Mouse (Mus musculus): ENCODE data around the gene Bdnf. TPM values are rescaled to one million over a fixed set of nuclear protein-coding genes. Genes with fewer than 3 reads are reported as not detected.
A peak's percentile ranks its signal among the peaks of the same experiment; 100 is the strongest.

Bdnf gene
- polyA plus RNA-seq, 1 experiment from 2014 or later = 0.16 TPM

DNA sequence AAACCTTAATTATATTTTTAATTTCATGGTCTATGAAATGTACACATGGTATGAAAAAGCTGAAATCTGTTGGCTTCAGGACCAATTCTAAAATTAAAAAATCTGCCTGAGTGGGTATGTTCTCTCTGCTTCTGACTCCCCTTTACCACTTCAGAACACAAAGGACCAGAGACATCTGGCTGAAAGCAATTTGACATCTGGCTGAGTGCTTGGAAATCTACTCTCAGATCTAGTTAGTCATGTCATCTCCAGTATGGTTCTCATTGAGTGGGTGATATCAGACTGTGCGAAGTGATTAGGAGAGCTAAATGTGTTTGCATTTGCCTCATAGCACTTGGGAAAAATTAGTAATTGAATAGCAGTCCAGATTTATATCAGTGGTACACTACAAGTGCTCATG lies 36.5 kb downstream of the Bdnf start:
- H3K36me3 ChIP-seq = no peaks in the 10 kb centered on the region
- H3K4me3 ChIP-seq (replicated peaks) = no peak overlapping the region
- no peak for DNase-seq
- H3K27ac ChIP-seq = no peak overlapping the region
- ATAC-seq (ENCODE audit: low read depth) = no peak
- H3K4me1 ChIP-seq (replicated peaks) = no peaks in the 10 kb centered on the region
- WGBS (ENCODE audit: insufficient replicate concordance) = 62% methylated on average over 1 of the region's 1 CpGs
- no peaks in the 10 kb centered on the region for H3K27me3 ChIP-seq
- no peak overlapping the region for H3K4me2 ChIP-seq
- H3K9me3 ChIP-seq (replicated peaks) = no peaks in the 10 kb centered on the region
- H3K9ac ChIP-seq = no peak overlapping the region

- no peaks in the 10 kb centered on the region for H3K4me1 ChIP-seq (replicated peaks)
- no peak overlapping the region for H3K4me3 ChIP-seq (replicated peaks)
- DNase-seq = no peak
- ATAC-seq (ENCODE audit: low read depth) = no peak
- no peak overlapping the region for H3K27ac ChIP-seq
- no peaks in the 10 kb centered on the region for H3K9me3 ChIP-seq (replicated peaks)
- no peak overlapping the region for H3K9ac ChIP-seq
- H3K27me3 ChIP-seq = no peaks in the 10 kb centered on the region
- H3K36me3 ChIP-seq = no peaks in the 10 kb centered on the region
- WGBS (ENCODE audit: insufficient replicate concordance) = 53% methylated on average over 3 of the region's 3 CpGs
- no peak overlapping the region for H3K4me2 ChIP-seq
Measured at GRCm38 (mm10) chr2:109725261-109725660, 50.8 kb downstream of the Bdnf start.

DNA sequence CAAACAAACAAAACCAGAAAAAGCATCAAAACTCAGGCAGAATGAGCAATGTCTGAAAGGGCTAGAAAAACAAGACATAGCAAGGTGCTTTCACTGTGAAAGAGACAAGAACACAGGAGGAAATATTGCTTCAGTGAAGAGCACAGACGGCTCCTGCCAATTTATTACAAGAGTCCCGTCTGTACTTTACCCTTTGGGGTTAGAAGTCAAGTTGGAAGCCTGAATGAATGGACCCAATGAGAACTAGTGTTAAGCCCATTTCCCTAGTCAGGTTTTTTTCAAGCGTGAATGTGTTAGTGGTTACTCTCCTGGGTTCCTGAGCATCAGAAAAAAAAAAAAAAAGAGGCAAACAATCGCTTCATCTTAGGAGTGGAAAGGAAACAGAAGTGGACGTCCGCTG lies 51.3 kb downstream of the Bdnf start:
- ATAC-seq (ENCODE audit: low read depth) (no peak), DNase-seq (no peak)
- Histone ChIP-seq H3K9me3 (replicated peaks) (no peaks in the 10 kb centered on the region), H3K9ac (no peak overlapping the region), H3K36me3 (no peaks in the 10 kb centered on the region), H3K27me3 (no peaks in the 10 kb centered on the region), H3K4me3 (replicated peaks) (no peak overlapping the region), H3K4me1 (replicated peaks) (no peaks in the 10 kb centered on the region), H3K4me2 (no peak overlapping the region), H3K27ac (no peak overlapping the region)
- 29% methylated on average over 6 of the region's 6 CpGs for WGBS (ENCODE audit: insufficient replicate concordance)

DNA sequence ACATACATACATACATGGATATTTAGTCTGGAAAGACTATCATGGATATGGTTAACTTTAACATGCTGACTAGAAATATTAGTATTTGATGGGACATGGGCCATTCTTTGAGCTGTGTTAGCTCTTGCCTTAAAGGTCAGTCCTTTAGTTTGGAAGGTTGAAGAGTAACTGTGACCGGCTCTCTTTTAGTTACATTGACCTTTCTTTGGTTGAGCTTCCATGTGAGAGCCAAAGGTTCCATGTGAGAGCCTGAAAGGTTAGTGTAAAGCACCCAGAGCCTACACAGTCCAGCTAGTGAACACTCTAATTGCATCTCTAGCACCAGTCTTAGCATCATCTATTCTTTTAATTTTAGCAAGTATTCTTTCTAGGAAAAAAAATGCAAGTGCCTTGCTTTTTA lies 54.7 kb downstream of the Bdnf start:
- Histone ChIP-seq H3K27me3 (no peaks in the 10 kb centered on the region), H3K9ac (no peak overlapping the region), H3K9me3 (replicated peaks) (no peaks in the 10 kb centered on the region), H3K27ac (no peak overlapping the region), H3K36me3 (no peaks in the 10 kb centered on the region), H3K4me3 (replicated peaks) (no peak overlapping the region), H3K4me2 (no peak overlapping the region), H3K4me1 (replicated peaks) (no peaks in the 10 kb centered on the region)
- WGBS (ENCODE audit: insufficient replicate concordance) = 62% methylated on average over 1 of the region's 1 CpGs
- DNase-seq (no peak), ATAC-seq (ENCODE audit: low read depth) (no peak)

DNA sequence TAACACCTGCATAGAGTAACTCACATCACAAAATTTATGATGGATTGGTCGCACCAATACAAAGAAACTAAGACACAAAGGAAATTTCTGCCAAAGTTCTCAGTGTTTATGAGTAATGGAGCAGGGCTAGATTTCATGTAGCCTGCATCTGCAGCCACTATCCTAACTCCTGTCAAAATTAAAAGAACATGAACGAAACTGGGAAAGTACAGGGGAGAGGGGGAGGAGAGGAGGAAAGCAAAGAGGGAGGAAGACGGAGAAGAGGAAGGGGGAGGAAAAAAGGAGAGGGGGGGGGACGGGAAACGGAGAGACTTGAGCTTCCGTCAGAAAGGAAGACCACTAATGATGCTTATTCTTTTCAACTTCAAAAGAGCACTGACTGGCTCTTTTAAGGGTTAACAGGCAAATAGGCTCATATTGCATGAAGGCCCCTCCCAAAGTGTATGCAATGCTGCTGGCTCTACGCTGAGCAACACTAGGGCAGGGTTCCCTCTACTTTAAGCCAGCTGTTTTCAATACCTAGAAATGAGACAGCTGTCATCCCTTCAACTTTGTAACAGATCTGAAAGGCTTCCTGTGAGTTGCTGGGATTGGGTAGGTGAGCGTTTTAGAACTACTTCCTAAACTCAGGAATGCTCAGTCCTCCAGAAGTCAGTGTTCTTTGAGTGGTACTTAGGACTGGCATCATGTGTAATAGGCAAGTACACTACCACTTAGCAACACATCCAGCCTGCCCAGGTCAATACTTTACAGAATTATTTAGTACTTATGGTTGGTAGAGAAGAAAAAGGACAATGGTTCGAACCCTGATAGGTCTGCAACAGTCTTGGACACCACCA lies 58.9 kb downstream of the Bdnf start:
- no peak overlapping the region for H3K4me3 ChIP-seq (replicated peaks)
- no peak overlapping the region for H3K9ac ChIP-seq
- H3K27me3 ChIP-seq = no peaks in the 10 kb centered on the region
- no peak overlapping the region for H3K27ac ChIP-seq
- DNase-seq (no peak), ATAC-seq (ENCODE audit: low read depth) (no peak)
- H3K4me2 ChIP-seq = no peak overlapping the region
- H3K4me1 ChIP-seq (replicated peaks) = no peaks in the 10 kb centered on the region
- 43% methylated on average over 9 of the region's 9 CpGs for WGBS (ENCODE audit: insufficient replicate concordance)
- no peaks in the 10 kb centered on the region for H3K36me3 ChIP-seq
- no peaks in the 10 kb centered on the region for H3K9me3 ChIP-seq (replicated peaks)

GRCm38 (mm10) chr2:109734228-109734627 lies 59.7 kb downstream of the Bdnf start:
- Histone ChIP-seq H3K27me3 (no peaks in the 10 kb centered on the region), H3K4me1 (replicated peaks) (no peaks in the 10 kb centered on the region), H3K36me3 (no peaks in the 10 kb centered on the region), H3K4me2 (no peak overlapping the region), H3K9ac (no peak overlapping the region), H3K27ac (no peak overlapping the region), H3K4me3 (replicated peaks) (no peak overlapping the region), H3K9me3 (replicated peaks) (no peaks in the 10 kb centered on the region)
- DNase-seq = no peak
- 67% methylated on average over 3 of the region's 3 CpGs for WGBS (ENCODE audit: insufficient replicate concordance)
- ATAC-seq (ENCODE audit: low read depth) = no peak

DNA sequence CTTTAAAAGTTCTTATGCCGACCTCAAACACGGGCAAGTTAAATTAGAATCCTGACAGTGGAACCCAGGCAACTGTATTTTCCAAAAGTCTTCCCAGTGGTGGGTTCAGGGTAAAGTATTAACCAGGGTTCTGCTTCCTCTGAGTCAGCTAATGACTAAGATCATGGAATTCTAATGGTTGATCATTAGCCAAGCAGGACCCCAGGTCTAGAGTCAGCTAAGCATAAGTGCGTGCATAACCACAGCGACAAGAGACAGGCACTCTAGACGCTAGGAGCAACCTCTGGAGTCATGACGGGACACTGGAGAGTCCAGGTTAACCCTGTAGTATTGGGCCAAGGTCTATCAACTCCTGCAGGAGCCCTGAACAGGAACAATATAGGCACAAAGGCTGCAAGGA lies 60.2 kb downstream of the Bdnf start:
- no peak overlapping the region for H3K27ac ChIP-seq
- no peak overlapping the region for H3K4me2 ChIP-seq
- H3K9ac ChIP-seq = no peak overlapping the region
- H3K9me3 ChIP-seq (replicated peaks) = no peaks in the 10 kb centered on the region
- 65% methylated on average over 6 of the region's 6 CpGs for WGBS (ENCODE audit: insufficient replicate concordance)
- no peaks in the 10 kb centered on the region for H3K4me1 ChIP-seq (replicated peaks)
- no peaks in the 10 kb centered on the region for H3K27me3 ChIP-seq
- no peaks in the 10 kb centered on the region for H3K36me3 ChIP-seq
- DNase-seq = no peak
- no peak overlapping the region for H3K4me3 ChIP-seq (replicated peaks)
- ATAC-seq (ENCODE audit: low read depth) = 0 out of 2 replicates have a peak, but pooled peaks have one; percentile 41

GRCm38 (mm10) chr2:109735347-109735746 lies 60.8 kb downstream of the Bdnf start:
- no peaks in the 10 kb centered on the region for H3K4me1 ChIP-seq (replicated peaks)
- H3K9ac ChIP-seq = no peak overlapping the region
- ATAC-seq (ENCODE audit: low read depth) = no peak
- no peaks in the 10 kb centered on the region for H3K27me3 ChIP-seq
- H3K4me3 ChIP-seq (replicated peaks) = no peak overlapping the region
- no peak overlapping the region for H3K4me2 ChIP-seq
- no peak overlapping the region for H3K27ac ChIP-seq
- no peak for DNase-seq
- WGBS (ENCODE audit: insufficient replicate concordance) = 42% methylated on average over 7 of the region's 7 CpGs
- H3K9me3 ChIP-seq (replicated peaks) = no peaks in the 10 kb centered on the region
- no peaks in the 10 kb centered on the region for H3K36me3 ChIP-seq

GRCm38 (mm10) chr2:109736306-109736705 lies 61.8 kb downstream of the Bdnf start:
- DNase-seq = no peak
- WGBS (ENCODE audit: insufficient replicate concordance) = 48% methylated on average over 2 of the region's 2 CpGs

GRCm38 (mm10) chr2:109738331-109738730 lies 63.8 kb downstream of the Bdnf start:
- no peak overlapping the region for H3K9ac ChIP-seq
- H3K4me1 ChIP-seq (replicated peaks) = no peaks in the 10 kb centered on the region
- H3K4me3 ChIP-seq (replicated peaks) = no peak overlapping the region
- ATAC-seq (ENCODE audit: low read depth) (no peak), DNase-seq (no peak)
- no peaks in the 10 kb centered on the region for H3K9me3 ChIP-seq (replicated peaks)
- H3K27me3 ChIP-seq = no peaks in the 10 kb centered on the region
- H3K36me3 ChIP-seq = no peaks in the 10 kb centered on the region
- H3K4me2 ChIP-seq = no peak overlapping the region
- H3K27ac ChIP-seq = no peak overlapping the region
- WGBS (ENCODE audit: insufficient replicate concordance) = 59% methylated on average over 2 of the region's 2 CpGs

More at GRCm38 (mm10) chr2:109736306-109736705, 61.8 kb downstream of the Bdnf start:
- H3K27ac ChIP-seq = no peak overlapping the region
- H3K9me3 ChIP-seq (replicated peaks) = no peaks in the 10 kb centered on the region
- H3K36me3 ChIP-seq = no peaks in the 10 kb centered on the region
- H3K9ac ChIP-seq = no peak overlapping the region
- ATAC-seq (ENCODE audit: low read depth) = no peak
- no peak overlapping the region for H3K4me3 ChIP-seq (replicated peaks)
- H3K4me1 ChIP-seq (replicated peaks) = no peaks in the 10 kb centered on the region
- no peak overlapping the region for H3K4me2 ChIP-seq
- no peaks in the 10 kb centered on the region for H3K27me3 ChIP-seq

GRCm38 (mm10) chr2:109743208-109743960 lies 68.9 kb downstream of the Bdnf start:
- no peaks in the 10 kb centered on the region for H3K9me3 ChIP-seq (replicated peaks)
- H3K36me3 ChIP-seq = no peaks in the 10 kb centered on the region
- DNase-seq = no peak
- H3K4me2 ChIP-seq = no peak overlapping the region
- WGBS (ENCODE audit: insufficient replicate concordance) = 61% methylated on average over 3 of the region's 3 CpGs
- ATAC-seq (ENCODE audit: low read depth) = no peak
- H3K27ac ChIP-seq = no peak overlapping the region
- no peak overlapping the region for H3K4me3 ChIP-seq (replicated peaks)
- H3K9ac ChIP-seq = no peak overlapping the region
- H3K27me3 ChIP-seq = no peaks in the 10 kb centered on the region
- no peaks in the 10 kb centered on the region for H3K4me1 ChIP-seq (replicated peaks)

All from liver, embryonic 13.5 days (tissue).